Mouse (Mus musculus) neural tube, embryonic 12.5 days (tissue): ENCODE results near the gene Zfp428. TPM values are rescaled to one million over a fixed set of nuclear protein-coding genes. Genes with fewer than 3 reads are reported as not detected.
"Not testable (repeated sequence)": the region's sequence is repeated elsewhere in the genome, so short reads cannot be mapped to it uniquely, and the experiment has no call there.

Experiments
- ATAC-seq: fragments of 200-750 bp; cut with Nextera tagmentation; 2 replicates; pipeline ENCODE4 v1.8.0; 2017; ENCODE audit warnings: low read depth, mild to moderate bottlenecking, moderate TSS enrichment, moderate library complexity; ENCODE audit not compliant: low FRiP score
- H3K27ac ChIP-seq: fragments of 300-500 bp; sonication (generic); 2 replicates; pipeline ENCODE4 v1.5.1; 2016
- H3K27me3 ChIP-seq: fragments of 300-500 bp; sonication (generic); replicated peaks from 2 replicates; pipeline ENCODE4 v1.6.1; 2016; ENCODE audit warnings: mild to moderate bottlenecking
- H3K36me3 ChIP-seq: fragments of 300-500 bp; sonication (generic); 2 replicates; pipeline ENCODE4 v1.6.1; 2016; ENCODE audit warnings: mild to moderate bottlenecking
- H3K4me1 ChIP-seq: fragments of 300-500 bp; sonication (generic); 2 replicates; pipeline ENCODE4 v1.6.1; 2016
- H3K4me2 ChIP-seq: fragments of 300-500 bp; sonication (generic); replicated peaks from 2 replicates; pipeline ENCODE4 v1.6.1; 2016; ENCODE audit warnings: mild to moderate bottlenecking
- H3K4me3 ChIP-seq: fragments of 300-500 bp; sonication (generic); 2 replicates; pipeline ENCODE4 v1.5.1; 2016
- H3K9ac ChIP-seq: fragments of 300-500 bp; sonication (generic); 2 replicates; pipeline ENCODE4 v1.6.1; 2016; ENCODE audit warnings: mild to moderate bottlenecking
- H3K9me3 ChIP-seq: fragments of 300-500 bp; sonication (generic); 2 replicates; pipeline ENCODE4 v1.6.1; 2016; ENCODE audit warnings: mild to moderate bottlenecking
- WGBS: fragments of 180-500 bp; shearing (Covaris S2); methylation state at CpG from one replicate; pipeline ENCODE4 v1.1.7; 2016; 5-methylcytosine and 5-hydroxymethylcytosine counted together
- polyA plus RNA-seq: library from polyadenylated mRNA; unstranded; fragments of >200 nt; fragmentation: Nextera tagmentation; extraction: Ambion mirVana; gene quantifications from 2 replicates; pipeline ENCODE4 v1.2.1, GENCODE M21; 2016

Gene Zfp428
- polyA plus RNA-seq, 1 experiment from 2014 or later, result 172 TPM

DNA sequence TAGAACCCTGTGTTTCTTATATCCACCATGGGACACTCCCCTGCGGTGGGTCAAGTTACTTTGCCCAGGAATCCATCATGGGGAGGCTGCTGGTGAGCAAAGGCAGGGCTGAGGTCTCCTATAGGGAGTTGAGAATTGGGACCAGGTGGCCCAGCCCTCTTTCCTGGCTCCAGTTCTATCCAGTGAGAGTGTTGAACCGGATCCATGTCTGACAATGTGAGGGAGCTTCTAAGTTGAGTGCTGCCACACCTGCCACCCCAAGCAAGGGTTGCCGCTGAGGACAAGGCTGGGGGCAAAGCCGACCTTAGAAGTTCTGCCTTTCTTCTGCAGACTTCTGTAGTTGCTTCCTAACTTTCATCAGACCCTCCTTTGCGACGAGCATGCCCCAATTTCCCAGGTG lies 23.5 kb upstream of the Zfp428 start:
- H3K9ac ChIP-seq, result peak overlapping the region; percentile 96
- H3K4me3 ChIP-seq, result peak overlapping the region; percentile 83
- ATAC-seq, H3K27me3 ChIP-seq, H3K27ac ChIP-seq, H3K9me3 ChIP-seq, H3K36me3 ChIP-seq: not testable (repeated sequence)
- peaks cover 63% of the 10 kb centered on the region for H3K4me1 ChIP-seq
- 54% methylated on average over 6 of the region's 6 CpGs for whole genome bisulfite sequencing
- peak overlapping the region; percentile 91 for H3K4me2 ChIP-seq

DNA sequence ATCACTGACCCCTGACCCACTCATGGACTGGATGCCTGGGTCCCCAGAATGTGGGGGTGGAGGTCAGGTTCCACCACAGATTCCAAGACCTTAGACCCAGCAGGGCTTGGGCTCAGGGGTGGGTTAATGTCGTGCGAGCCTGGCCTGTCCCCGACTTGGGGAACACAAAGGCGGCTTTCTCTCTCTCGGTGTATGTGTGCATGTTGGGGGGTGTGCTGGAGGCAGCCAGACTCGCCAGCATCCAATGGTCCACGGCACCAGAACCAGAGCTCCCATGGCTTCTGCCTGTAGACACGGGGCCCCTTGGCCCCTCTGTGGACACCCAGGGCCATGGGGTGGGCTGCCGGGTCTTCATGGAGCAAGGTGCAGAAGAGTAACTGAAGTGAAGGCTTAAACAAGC lies 21.3 kb upstream of the Zfp428 start:
- Histone ChIP-seq H3K4me3 (peak overlapping the region; percentile 22; the same call in 1 of the 2 replicates), H3K27me3 (no peaks in the 10 kb centered on the region), H3K4me1 (peaks cover 60% of the 10 kb centered on the region), H3K9me3 (0 out of 2 replicates have a peak, but pooled peaks cover 2% of the 10 kb centered on the region), H3K27ac (no peak overlapping the region), H3K9ac (peak overlapping the region; percentile 56), H3K36me3 (peaks cover 9% of the 10 kb centered on the region; the same call in 1 of the 2 replicates), H3K4me2 (peak overlapping the region; percentile 91)
- no peak for ATAC-seq
- WGBS, result 77% methylated on average over 9 of the region's 9 CpGs

DNA sequence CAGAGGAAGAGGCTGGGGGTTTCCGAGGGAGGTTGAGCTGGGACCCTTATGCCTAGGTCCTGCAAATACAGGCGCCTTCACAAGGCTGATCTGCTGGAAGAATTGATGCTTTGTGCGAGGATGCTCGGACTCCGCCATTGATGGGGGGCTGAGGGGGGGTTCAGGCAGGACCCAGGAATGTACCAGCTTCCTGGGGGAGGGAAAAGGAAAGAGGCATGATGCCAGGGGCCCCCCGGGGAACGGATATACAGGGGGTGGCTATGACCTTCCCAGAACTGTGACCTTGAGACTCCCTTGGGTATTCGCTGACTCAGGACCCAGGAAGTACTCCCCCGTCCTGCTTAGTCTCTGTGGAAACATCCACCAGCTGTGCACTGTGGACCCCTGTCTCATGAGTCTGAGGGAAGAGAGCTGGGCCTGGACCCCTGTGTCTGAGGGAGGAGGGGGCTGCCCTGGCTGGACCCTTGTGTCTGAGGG lies 20.1 kb upstream of the Zfp428 start:
- Histone ChIP-seq H3K27me3 (no peaks in the 10 kb centered on the region), H3K27ac (peak overlapping the region; percentile 37), H3K9me3 (0 out of 2 replicates have a peak, but pooled peaks cover 3% of the 10 kb centered on the region), H3K4me2 (peak overlapping the region; percentile 91), H3K4me1 (peaks cover 51% of the 10 kb centered on the region), H3K4me3 (peak overlapping the region; percentile 22), H3K36me3 (peaks cover 17% of the 10 kb centered on the region; the same call in 1 of the 2 replicates), H3K9ac (peak overlapping the region; percentile 56)
- WGBS, result 46% methylated on average over 9 of the region's 9 CpGs
- ATAC-seq, result peak; percentile 68

DNA sequence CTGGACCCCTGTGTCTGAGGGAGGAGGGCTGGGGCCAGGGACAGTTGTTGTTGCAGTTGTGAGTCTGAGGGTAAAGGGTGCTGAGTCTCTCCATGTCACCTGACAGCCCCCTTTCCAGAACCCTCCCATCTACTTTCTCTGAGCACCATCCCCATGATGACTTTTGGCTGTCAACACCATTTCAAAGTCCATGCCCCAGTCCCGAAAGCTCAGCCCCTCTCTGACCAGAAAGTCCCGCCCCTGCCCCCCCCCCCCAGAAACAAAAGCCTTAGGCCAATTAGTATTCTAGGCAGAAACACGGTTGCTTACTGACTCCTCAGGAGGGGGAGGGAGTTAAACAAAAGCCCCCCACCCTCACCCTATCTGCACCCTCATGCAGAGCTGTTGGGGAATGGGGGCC lies 19.4 kb upstream of the Zfp428 start:
- Histone ChIP-seq H3K27ac (peak overlapping the region; percentile 26; the same call in 1 of the 2 replicates), H3K4me2 (peak overlapping the region; percentile 91), H3K4me1 (peaks cover 51% of the 10 kb centered on the region), H3K27me3 (no peaks in the 10 kb centered on the region), H3K36me3 (peaks cover 22% of the 10 kb centered on the region; the same call in 1 of the 2 replicates), H3K9ac (peak overlapping the region; percentile 56), H3K4me3 (0 out of 2 replicates have a peak overlapping the region, but pooled peaks have one; percentile 1), H3K9me3 (0 out of 2 replicates have a peak, but pooled peaks cover 3% of the 10 kb centered on the region)
- 33% methylated on average over 3 of the region's 3 CpGs for WGBS
- 0 out of 2 replicates have a peak, but pooled peaks have one; percentile 3 for ATAC-seq

DNA sequence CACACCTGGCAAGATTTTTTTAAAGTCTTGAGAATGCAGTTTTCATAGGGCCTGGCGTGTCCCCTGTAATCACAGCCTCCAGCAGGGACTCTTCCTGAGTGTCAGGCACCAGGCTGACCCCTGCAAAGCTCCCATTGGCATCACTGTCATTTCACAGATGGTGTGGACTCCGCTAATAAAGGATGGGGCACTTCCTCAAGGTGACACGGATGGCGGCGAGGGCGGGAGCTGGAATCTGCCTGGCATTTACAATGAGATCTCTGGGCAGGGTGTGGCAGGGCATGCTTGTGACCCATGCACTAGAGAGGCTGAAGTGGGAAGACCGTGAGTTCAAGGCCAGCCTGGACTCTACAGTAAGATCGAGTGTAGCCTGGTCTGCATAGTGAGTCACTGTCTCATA lies 18.5 kb upstream of the Zfp428 start:
- no peak overlapping the region for H3K9ac ChIP-seq
- no peak overlapping the region for H3K4me3 ChIP-seq
- peaks cover 22% of the 10 kb centered on the region; the same call in 1 of the 2 replicates for H3K36me3 ChIP-seq
- no peaks in the 10 kb centered on the region for H3K27me3 ChIP-seq
- no peak overlapping the region for H3K4me2 ChIP-seq
- no peak for ATAC-seq
- no peak overlapping the region for H3K27ac ChIP-seq
- peaks cover 45% of the 10 kb centered on the region for H3K4me1 ChIP-seq
- 84% methylated on average over 8 of the region's 8 CpGs for WGBS
- H3K9me3 ChIP-seq, result 0 out of 2 replicates have a peak, but pooled peaks cover 3% of the 10 kb centered on the region

DNA sequence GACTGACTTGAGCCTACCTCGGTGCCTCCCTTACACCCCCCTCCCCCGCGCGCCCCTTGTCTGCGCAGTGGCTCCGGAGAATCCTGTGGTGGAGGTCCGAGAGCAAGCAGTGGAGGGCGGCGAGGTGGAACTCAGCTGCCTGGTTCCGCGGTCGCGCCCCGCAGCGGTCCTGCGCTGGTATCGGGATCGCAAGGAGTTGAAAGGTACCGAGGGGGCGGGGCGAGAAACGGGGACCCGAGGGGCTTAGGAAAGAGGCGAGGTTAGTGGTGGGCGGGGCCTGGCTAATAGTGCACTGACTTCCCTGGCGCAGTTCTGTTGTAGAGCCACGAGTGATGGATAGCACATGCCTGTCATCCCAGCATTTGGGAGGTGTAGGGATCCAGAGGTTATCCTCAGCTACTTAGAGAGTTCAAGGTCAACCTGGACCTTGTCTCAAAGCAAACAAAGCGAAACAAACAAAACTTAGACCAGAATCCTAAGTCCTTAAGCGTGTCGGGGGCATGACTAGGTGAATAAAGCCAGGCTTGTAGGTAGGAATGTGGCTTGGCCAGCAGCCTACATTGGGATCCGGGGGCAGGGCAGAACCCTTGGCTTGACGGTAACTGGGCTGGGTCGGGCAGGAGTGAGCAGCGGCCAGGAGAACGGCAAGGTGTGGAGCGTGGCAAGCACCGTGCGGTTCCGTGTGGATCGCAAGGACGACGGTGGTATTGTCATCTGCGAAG lies 6.8 kb upstream of the Zfp428 start:
- no peak overlapping the region for H3K27ac ChIP-seq
- 16% methylated on average over 43 of the region's 43 CpGs for WGBS
- 0 out of 2 replicates have a peak overlapping the region, but pooled peaks have one; percentile 7 for H3K4me3 ChIP-seq
- ATAC-seq, result no peak
- H3K9me3 ChIP-seq, result 0 out of 2 replicates have a peak, but pooled peaks cover 3% of the 10 kb centered on the region
- peaks cover 11% of the 10 kb centered on the region; the same call in 1 of the 2 replicates for H3K27me3 ChIP-seq
- H3K36me3 ChIP-seq, result peaks cover 51% of the 10 kb centered on the region
- H3K4me1 ChIP-seq, result peaks cover 21% of the 10 kb centered on the region
- peak overlapping the region; percentile 42 for H3K4me2 ChIP-seq
- no peak overlapping the region for H3K9ac ChIP-seq

DNA sequence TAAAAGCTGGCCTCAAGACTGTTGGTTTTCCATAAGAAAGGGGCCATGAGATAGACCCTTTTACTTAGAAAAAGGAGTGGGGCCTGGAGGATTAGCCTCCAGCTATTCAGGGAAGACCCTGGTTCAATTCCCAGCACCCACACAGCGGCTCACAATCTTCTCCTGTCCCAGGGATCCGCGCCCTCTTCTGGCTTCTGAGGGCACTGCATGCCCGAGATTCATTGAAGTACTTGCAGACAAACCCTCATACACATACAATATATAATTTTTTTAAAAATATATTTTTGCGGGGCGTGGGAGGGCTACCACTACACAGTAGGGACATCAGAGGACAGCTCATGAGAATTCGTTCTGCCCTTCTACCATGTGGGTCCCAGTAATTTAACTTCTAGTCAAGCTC lies 5.9 kb upstream of the Zfp428 start:
- H3K27me3 ChIP-seq, result peaks cover 11% of the 10 kb centered on the region; the same call in 1 of the 2 replicates
- ATAC-seq, result no peak
- no peak overlapping the region for H3K4me3 ChIP-seq
- H3K9ac ChIP-seq, result no peak overlapping the region
- H3K9me3 ChIP-seq, result 0 out of 2 replicates have a peak, but pooled peaks cover 3% of the 10 kb centered on the region
- no peak overlapping the region for H3K4me2 ChIP-seq
- no peak overlapping the region for H3K27ac ChIP-seq
- peaks cover 30% of the 10 kb centered on the region for H3K4me1 ChIP-seq
- WGBS, result 33% methylated on average over 7 of the region's 7 CpGs
- H3K36me3 ChIP-seq, result peaks cover 50% of the 10 kb centered on the region

DNA sequence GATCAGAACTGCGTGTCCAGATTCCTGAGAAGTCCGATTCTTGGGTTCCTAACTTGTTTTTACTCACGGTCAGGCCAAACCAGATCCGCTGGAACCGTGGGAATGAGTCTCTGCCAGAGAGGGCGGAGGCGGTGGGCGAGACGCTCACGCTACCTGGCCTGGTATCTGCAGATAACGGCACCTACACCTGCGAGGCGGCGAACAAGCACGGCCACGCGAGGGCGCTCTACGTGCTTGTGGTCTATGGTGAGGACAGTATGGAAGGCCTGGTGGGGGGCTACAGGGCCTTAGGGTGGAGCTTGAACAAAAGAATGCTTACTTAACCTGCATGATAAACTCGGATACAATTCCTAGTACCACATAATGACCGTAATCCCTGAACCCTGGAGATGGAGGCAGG lies 5.3 kb upstream of the Zfp428 start:
- H3K27ac ChIP-seq, result no peak overlapping the region
- peaks cover 32% of the 10 kb centered on the region for H3K4me1 ChIP-seq
- H3K36me3 ChIP-seq, result peaks cover 50% of the 10 kb centered on the region
- 0 out of 2 replicates have a peak, but pooled peaks cover 3% of the 10 kb centered on the region for H3K9me3 ChIP-seq
- H3K4me3 ChIP-seq, result no peak overlapping the region
- H3K4me2 ChIP-seq, result no peak overlapping the region
- ATAC-seq, result no peak
- peaks cover 11% of the 10 kb centered on the region; the same call in 1 of the 2 replicates for H3K27me3 ChIP-seq
- 53% methylated on average over 21 of the region's 21 CpGs for WGBS
- no peak overlapping the region for H3K9ac ChIP-seq

DNA sequence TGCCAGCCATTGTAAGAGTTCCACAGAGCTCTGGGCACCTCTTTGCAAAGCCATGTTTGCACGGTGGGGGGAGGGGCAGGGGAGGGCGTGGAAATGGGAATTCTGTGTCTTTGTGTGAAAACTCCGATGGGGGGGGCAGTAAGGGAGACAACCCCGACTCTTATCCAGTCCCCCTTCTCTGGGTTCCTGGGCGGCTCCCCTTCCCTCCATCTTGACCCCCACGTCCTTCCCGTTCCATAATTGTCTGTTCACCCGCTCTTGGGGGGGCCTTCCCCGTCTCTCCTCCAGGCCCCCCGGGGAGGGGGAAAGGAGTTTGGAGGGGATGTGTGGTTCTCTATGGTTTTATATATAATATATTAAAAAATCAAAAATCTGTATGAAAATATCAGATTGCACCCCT lies 2.8 kb upstream of the Zfp428 start:
- ATAC-seq, result no peak
- Histone ChIP-seq H3K27me3 (peaks cover 10% of the 10 kb centered on the region; the same call in 1 of the 2 replicates), H3K4me3 (no peak overlapping the region), H3K9me3 (0 out of 2 replicates have a peak, but pooled peaks cover 3% of the 10 kb centered on the region), H3K4me2 (no peak overlapping the region), H3K4me1 (peaks cover 39% of the 10 kb centered on the region), H3K36me3 (peaks cover 42% of the 10 kb centered on the region), H3K9ac (no peak overlapping the region), H3K27ac (no peak overlapping the region)
- 25% methylated on average over 10 of the region's 10 CpGs for WGBS

DNA sequence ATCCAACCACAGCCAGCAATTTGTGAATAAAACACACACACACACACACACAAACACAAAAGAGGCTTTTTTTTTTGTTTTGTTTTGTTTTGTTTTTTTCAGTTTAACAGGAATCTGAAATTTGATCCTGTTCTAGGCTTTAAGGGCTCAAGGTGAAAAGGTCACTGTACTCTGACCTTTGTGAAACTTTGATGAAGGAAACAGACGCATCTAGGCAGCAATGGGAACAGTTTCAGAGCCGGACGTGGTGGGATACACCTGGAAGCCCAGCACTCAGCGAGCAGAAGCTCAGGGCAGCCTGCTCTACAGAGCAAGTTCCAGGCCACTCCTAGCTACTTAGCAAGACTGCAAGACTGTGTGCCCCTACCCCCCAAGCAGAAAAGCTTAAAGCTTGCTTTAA lies 1.9 kb upstream of the Zfp428 start:
- Histone ChIP-seq H3K9ac (no peak overlapping the region), H3K36me3 (peaks cover 36% of the 10 kb centered on the region), H3K4me2 (peak overlapping the region; percentile 79; the same call in 1 of the 2 replicates), H3K9me3 (0 out of 2 replicates have a peak, but pooled peaks cover 3% of the 10 kb centered on the region), H3K27me3 (peaks cover 5% of the 10 kb centered on the region; the same call in 1 of the 2 replicates), H3K27ac (no peak overlapping the region; the same call in 1 of the 2 replicates), H3K4me1 (peaks cover 36% of the 10 kb centered on the region), H3K4me3 (no peak overlapping the region)
- 12% methylated on average over 4 of the region's 4 CpGs for WGBS
- ATAC-seq, result no peak

DNA sequence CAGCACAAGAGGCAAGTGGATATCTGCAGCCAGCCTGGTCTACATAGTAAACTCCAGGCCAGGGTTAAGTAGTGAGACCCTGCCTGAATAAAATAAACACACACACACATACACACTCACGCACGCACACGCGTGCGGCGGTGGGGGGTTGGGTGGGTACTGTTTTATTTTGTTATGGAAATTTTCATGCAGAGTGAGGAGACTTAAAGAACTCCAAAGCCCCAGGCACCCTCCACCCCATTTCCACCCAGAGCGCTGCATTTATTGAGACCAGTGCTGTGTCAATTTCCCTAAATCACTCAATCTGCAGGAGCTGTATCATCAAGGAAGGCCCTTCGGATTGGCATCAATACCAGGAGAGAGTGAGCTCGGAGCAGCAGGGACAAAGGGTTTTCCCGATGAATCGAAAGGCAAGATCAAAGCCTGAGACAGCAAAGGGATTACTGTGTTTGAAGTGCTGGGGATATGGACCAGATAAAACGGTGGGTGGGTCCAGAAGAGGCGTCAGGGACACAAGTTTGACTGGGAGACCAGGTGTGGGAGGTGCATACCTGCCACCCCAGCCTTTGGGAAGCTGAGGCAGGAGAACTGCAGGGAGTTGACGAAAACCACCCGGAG lies 1.2 kb upstream of the Zfp428 start:
- Histone ChIP-seq H3K9me3 (0 out of 2 replicates have a peak, but pooled peaks cover 3% of the 10 kb centered on the region), H3K9ac (peak overlapping the region; percentile 95; the same call in 1 of the 2 replicates), H3K27me3 (peaks cover 1% of the 10 kb centered on the region; the same call in 1 of the 2 replicates), H3K4me1 (peaks cover 35% of the 10 kb centered on the region), H3K4me2 (peak overlapping the region; percentile 79), H3K36me3 (peaks cover 32% of the 10 kb centered on the region), H3K4me3 (0 out of 2 replicates have a peak overlapping the region, but pooled peaks have one; percentile 7), H3K27ac (no peak overlapping the region; the same call in 1 of the 2 replicates)
- 12% methylated on average over 15 of the region's 15 CpGs for WGBS
- no peak for ATAC-seq

DNA sequence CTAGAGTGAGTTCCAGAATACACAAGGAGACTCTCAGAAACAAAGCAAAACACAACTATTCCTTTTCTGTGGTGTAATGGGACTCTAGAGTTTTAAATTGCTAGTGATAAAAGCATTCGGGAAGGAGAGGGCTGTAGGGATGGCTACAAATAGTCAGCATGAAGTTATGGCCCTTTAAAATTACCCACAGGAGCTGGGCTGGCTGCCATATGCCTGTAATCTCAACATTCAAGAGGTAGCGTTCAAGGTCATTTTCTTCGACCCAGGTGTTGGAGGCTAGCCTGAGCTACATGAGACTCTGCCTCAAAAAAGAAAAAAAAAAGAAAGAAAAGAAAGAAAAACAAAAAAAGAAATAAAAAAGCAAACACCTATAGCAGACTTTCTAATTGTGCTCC lies 744 bp upstream of the Zfp428 start:
- WGBS, result 11% methylated on average over 3 of the region's 3 CpGs
- no peak overlapping the region for H3K27ac ChIP-seq
- peak overlapping the region; percentile 95 for H3K9ac ChIP-seq
- no peaks in the 10 kb centered on the region for H3K27me3 ChIP-seq
- no peak for ATAC-seq
- H3K9me3 ChIP-seq, result no peaks in the 10 kb centered on the region
- H3K4me2 ChIP-seq, result peak overlapping the region; percentile 79
- peaks cover 35% of the 10 kb centered on the region for H3K4me1 ChIP-seq
- H3K36me3 ChIP-seq, result peaks cover 32% of the 10 kb centered on the region
- H3K4me3 ChIP-seq, result peak overlapping the region; percentile 55
